Mouse (Mus musculus): ENCODE measurements around the gene Hmg20b.

The Hmg20b gene

DNA sequence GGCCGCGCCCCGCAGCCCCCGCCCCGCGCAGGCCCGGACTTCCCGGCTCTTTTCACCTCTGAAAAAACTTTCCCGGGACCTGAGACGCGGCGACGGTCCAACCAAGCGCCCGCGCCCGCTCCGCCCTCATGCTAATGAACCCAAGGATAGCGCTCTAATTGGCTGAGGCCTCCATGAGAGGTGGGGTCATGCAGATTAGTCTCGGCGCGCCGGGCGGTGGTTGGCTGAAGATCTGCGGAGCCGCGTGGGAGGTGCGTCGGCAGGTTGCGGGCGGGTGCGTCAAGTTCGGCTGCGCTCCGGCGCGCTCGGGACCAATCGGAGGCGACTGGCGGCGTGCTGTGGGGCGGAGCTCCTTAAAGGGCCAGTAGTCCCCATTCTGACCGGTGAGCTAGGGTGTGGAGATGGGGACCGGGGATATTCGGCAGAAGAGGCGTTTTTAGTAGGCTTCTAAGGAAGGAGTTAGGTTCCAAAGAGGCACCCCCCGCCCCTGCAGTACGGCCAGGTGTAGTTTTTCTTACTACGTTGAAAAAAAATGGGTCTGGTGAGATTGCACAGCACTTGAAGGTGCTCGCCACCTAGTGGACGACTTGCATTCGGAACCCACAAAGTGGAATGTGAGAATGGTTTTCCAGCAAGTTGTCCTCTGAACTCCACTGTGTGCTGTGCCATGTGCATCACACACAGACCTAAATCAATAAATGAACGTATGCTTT, at the start of gene Hmg20b:
Gene Hmg20b (minus strand): TSS at position 130 of the 713 bp plus-strand sequence.
- peak; percentile 99 for DNase-seq (ENCODE audit: low spot score)

DNA sequence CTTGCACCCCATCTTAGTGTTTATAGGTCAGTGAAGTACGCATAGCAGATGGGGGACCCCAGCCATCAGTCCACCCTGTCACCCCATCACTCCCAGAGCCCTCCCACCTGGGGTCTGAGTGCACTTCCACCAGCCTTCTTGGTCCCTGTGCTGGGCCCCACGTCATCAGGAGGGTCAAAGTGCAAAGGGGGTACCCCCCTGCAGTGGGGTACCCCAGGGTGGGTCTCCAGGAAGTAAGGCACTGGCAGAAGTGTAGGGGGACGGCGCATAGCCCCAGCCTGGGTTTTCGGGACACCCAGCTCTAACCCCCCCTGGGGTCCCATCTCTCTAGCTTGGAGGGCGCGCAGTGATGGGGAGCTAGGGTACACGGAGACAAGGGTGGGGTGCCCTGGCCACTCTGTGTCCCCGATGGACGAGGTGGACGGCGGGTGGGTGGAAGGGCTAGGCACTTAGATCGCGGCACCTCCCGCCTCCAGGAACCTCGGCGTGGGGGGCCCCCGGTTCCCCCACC, 49.6 kb upstream of the Hmg20b start:
- no peak for DNase-seq (ENCODE audit: low spot score)

DNA sequence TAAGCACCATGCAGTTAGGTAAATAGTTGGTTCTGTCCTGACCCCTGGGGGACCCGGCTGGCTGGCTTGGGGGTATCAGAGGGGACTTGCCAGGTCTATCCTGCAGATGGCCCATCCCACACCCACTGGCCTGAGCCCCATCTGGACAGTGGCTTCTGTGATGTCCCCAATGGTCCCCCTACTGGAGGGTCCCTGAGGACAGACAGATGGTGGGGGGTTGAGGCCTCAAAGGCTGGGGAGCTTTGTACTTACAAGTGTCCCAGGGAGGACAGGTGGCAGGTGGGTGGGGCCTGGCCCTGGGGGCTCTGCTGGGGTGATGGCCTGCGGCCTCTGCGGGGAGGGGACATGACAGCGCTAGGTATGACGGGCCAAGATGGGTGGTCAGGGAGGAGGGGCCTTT, 49.0 kb upstream of the Hmg20b start:
- no peak for DNase-seq (ENCODE audit: low spot score)

DNA sequence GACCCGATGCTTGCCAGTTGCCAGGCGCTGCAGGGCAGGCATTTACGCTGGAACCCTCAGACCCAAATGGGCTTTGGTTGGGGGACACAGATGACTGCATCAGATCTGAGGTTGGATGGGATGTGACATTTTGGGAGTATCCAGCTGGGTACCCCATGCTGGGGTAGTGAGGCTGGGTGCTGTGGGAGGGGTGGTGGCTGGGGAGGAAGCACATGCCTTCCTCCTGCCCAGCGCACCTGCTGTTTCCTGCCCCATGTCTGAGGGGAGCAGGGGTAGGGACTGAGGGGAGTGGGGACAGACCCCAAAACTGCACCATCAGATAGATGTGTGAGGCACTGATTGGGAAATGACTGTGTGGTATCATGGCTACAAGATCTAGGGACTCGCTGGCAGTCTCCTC, 46.5 kb upstream of the Hmg20b start:
- no peak for DNase-seq (ENCODE audit: low spot score)

DNA sequence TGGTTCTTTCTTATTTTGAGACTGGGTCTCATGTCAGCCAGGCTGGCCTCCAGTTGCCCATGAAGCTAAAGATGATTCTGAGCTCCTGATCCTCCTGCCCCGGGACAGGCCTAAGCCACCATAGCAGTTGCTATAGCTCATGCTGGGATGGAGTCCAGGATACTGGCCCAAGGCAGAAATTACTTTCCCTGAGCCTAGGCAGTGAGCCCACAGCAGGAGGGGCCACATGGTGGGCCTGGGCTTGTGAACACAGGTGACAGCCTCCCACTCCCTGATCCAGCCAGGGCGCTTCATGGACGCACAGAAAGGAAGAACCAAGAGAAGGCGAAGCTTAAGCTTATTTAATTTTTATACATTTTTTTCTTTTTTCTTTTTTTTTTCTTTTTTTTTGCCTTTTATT, 45.6 kb upstream of the Hmg20b start:
- DNase-seq (ENCODE audit: low spot score) = no peak

DNA sequence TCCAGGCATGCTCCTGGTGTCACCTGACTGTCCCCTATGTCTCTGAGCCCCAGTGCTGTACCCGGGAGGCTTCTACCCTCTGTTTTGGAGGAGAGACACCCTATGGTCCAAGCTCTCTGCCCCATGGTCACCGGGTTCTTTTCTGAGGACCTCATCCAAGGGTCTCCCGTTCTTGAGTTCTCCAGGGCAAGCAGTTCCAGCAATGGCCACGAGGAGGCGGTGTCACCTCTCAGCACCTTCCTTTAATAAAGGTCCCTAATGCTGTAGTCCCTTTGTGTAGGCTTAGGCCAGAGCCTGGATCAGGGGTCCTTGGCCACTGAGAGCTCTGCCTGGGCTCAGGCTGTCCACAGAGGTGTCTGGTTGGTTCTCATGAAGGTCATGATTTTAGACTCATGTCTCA, 44.8 kb upstream of the Hmg20b start:
- DNase-seq (ENCODE audit: low spot score) = no peak

DNA sequence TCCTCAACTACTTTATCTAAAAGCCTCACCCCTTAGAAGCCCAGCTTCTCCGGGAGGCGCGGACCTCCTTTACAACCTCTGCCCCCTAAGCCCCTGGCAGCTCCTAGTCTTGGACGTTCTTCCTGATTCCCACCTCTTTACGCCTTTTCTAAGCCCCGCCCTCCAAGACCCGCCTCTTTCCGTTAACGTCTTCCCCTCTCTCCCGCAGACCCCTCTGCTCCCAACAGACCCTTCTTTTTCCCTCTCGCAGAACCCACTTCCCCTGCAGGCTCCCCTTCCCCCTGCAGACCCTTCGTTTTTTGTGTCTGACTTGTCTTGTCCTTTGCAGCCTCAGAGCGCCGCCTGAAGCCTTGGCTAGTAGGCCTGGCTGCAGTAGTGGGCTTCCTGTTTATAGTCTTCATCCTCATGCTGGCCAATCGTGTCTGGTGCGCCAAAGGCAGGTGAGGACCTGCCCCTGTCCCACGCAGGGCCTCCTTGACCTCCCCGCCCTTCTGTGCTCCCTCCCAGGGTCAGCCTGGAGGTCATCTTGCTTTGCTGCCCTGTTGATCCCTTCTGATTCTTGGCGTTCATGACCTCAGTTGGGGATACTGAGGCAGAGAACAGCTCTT, 43.3 kb upstream of the Hmg20b start:
- no peak for DNase-seq (ENCODE audit: low spot score)

DNA sequence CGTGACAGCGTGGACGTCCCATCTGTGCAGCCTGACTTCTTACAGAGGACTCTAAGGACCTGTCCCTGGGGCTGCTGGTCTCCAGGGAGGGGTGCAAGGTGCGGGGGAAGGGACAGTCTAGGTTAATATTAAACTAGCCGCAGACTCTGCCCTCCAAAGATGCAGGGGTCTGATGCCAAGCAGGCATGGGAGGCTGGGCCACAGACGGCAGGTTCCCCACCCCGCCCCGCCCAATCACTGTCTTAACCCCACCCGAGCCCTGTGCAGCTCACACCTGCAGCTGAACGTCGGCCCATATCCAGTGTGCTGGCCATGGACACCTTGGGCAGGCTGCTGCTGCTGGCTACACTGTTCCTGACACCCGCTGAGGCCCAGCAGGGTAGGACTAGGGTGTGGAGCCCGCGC, 42.5 kb upstream of the Hmg20b start, which contains the start of gene Smim24:
Gene Smim24 (plus strand): TSS at position 271 of the 405 bp plus-strand sequence.
- DNase-seq (ENCODE audit: low spot score) = no peak

DNA sequence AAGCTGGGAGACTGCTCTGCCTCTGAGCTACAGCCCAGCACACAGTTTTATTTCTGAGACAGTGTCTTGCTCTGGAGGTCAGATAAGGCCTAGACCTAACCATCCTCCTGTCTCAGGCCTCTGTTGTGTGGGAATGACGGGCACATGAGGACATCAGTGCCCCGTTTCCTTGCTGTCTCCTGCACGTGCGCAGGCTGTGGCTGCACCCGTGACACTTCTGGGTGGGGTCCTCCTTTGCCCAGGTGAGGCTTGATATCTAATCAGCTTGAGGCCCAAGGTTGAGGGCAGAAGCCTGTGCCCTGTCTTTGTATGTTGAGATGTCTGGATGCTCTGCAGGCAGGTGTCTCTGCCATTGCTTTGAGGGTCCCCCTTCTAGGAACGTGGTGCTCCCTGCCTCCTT, 42.0 kb upstream of the Hmg20b start:
- no peak for DNase-seq (ENCODE audit: low spot score)

DNA sequence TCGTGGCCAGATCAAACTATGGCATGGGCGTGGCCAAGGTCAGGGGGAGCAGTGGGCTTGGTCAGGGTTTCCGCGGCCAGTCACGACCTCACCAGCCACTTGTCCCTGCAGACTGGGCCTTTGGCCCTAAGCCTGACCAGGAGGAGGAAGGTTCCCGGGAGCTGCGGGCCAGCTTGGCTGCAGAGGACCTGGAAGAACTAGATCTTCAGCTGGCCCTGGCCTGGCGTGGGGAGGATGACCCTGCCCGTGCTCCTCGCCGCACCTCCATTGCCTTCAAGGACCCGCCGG, 40.3 kb upstream of the Hmg20b start:
- DNase-seq (ENCODE audit: low spot score) = no peak

DNA sequence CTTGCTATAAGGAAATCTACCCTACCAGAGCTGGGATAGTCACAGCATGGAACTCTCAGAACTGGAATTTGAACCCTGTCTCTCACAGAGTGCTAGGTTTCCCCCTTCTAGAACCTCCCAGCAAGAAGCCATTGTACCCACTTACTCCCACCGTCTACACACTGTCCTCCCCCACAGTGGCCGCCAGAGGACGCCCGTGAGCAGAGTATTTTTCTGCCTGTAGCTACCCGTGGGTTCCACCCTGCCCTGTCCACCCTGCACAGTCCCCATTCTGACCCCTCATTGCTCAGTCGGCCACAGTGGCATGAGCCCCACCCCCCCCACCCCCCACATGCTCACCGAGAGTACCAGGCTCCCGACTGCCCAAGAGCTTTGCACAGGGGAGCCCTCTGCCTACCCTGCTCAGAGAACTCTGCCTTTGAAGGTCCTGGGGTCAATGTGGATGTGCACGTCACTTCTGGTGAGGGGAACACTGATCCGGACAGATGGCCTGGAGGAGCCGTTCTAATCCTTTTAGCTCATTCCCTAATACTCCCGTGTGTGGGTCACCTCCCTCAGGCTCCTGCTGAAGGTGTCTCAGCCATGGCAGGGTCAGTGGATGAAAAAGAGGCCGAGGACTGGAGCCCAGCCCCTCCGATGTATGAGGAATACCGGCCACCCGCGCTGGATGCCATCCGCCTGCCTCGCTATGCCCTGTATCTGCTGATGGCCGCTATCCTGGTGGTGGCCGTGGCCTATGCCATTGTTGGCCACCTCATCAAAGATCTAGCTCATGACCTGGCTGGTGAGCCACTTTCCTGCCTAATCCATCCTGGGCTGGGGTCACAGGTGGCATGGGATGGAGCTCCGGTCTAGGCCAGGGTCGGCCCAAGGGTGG, 39.8 kb upstream of the Hmg20b start:
- DNase-seq (ENCODE audit: low spot score) = no peak

DNA sequence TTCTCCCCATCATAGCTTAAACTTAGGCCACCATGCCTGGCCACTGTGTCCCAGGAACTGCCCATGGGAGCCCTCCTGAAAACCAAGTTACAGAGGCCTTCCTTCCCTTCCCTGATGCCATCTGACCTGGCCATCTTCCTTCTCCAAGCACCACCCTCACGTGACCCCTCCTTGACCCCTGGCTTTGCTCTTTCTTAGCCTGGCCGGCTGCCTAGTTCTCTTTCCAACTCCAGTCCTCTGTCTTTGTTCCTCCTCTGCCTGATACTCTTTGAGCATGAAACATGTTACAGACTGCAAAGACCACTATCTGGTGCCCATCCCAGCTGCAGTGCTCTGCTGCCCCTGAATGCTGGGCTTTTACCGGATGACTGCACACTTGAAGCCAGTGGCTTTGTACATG, 39.1 kb upstream of the Hmg20b start:
- no peak for DNase-seq (ENCODE audit: low spot score)

DNA sequence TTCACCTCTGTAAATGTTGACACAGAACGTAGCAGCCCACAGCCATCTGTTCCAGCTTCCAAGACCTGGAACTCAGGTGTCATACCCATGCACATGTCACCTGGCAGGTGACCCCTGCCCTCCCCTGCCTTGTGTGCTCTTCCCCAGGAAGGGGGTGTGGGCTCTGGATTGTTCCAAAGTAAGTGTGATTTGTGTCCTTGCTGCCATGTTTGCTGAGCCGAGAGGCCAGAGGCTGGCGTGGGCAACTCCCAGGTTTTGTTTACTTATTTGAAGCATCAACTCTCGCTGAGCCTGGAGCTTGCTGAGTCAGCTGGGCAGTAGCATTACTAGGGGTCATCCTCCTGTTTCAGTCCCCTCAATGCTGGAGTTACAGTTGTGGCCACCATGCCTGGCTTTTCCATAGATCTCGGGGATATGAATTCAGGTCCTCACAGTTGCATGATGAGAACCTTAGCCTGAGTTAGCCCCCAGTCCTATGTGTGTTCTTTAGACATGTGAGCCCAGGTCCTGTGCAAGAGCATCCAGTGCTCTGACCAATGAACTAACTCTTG, 38.3 kb upstream of the Hmg20b start, which contains the start of gene Gm48552:
Gene Gm48552 (plus strand): TSS at position 501 of the 551 bp plus-strand sequence.
- no peak for DNase-seq (ENCODE audit: low spot score)

DNA sequence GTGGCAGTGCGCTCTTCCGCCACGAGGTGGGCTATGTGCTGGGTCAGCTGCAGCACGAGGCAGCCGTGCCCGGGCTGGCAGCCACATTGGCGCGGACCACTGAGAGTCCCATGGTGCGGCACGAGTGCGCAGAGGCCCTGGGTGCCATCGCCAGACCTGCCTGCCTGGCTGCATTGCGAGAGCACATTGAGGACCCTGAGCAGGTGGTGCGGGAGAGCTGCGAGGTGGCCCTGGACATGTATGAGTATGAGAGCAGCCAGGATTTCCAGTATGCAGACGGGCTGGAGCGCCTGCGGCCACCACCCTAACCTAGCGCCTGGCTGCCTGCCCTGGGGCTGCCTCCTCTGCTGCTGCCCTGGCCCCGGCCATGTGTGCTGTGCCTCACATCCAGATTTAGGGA, 37.4 kb upstream of the Hmg20b start:
- DNase-seq (ENCODE audit: low spot score) = no peak

DNA sequence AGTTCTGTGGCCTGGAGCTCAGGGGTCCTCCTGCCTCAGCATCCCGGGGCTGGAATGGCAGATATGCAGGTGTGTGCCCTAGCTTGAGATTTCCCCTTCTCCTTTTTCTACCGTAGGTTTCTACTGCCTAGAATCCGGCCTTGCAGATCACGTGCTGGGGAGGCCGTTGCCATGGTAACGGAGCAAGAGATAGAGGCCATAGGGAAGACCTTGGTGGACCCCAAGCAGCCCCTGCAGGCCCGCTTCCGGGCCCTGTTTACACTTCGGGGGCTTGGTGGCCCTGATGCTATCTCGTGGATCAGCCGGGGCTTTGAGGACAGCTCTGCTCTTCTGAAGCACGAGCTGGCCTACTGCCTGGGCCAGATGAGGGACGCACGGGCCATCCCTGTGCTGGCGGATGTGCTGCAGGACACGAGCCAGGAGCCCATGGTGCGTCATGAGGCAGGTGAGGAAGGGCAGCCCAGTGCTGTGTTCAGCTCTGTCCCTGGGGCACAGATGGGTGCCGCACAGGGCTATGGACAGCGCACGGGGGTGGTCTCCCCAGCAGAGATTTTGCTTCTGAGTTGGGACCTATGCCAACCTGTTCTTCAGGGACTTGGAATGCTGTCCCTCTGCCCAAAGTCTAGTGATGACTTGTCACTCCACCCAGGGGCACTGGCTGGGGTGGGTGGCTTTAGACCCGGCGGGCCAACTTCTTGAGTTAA, 35.5 kb upstream of the Hmg20b start:
- no peak for DNase-seq (ENCODE audit: low spot score)

DNA sequence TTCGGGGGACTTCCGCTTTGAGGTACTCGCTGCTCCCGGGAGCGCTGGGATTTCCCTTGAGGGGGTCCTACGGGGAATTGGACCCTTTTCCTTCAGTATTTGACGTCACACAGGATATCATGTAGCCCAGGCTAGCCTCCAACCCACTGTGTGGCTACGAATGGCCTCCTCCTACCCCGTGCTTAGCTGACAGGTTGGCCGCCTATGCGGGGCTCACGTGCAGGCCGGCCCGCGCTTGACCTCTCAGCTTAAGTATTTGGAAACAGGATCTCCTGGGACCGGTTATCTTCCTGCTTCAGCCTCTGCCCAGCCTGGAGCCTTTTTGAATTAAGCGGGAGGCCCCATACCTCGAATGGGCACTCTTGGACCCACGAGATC, 34.3 kb upstream of the Hmg20b start:
- no peak for DNase-seq (ENCODE audit: low spot score)

DNA sequence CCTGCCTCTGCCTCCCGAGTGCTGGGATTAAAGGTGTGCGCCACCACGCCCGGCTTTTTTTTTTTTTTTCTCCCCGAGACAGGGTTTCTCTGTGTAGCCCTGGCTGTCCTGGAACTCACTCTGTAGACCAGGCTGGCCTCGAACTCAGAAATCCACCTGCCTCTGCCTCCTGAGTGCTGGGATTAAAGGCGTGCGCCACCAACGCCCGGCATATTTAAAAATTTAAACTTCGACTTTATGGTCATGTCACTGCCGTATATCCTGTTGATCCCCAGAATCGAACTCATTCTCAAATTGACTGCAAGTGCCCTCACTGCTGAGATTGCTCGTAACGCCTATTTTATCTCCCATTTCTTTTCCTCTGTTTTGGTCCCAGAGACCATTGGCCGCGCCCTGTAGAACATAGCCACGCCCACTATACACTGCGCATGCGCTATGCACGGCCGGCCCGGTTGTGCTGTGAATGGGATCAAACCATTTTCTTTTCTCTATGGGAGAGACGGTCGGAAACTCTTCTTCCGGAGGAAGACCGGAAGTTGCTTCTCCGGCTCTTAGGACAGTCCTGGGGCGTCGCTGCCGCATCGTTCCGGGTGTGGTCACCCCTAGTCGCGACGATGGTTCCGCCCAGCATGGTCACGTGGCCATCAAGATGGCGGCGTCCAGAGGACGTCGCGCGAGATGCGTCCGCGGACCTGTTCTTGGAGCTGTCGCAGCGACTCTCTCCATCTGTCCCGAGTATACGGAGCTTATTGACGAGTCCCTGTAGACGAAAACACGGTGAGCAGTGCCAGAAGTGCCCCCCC, 33.7 kb upstream of the Hmg20b start, which contains the start of the genes Dohh and Gm48551:
Gene Dohh (plus strand): TSS at position 627 of the 803 bp plus-strand sequence.
Gene Gm48551 (plus strand): TSS at position 665 of the 803 bp plus-strand sequence.
- peak; percentile 99 for DNase-seq (ENCODE audit: low spot score)

DNA sequence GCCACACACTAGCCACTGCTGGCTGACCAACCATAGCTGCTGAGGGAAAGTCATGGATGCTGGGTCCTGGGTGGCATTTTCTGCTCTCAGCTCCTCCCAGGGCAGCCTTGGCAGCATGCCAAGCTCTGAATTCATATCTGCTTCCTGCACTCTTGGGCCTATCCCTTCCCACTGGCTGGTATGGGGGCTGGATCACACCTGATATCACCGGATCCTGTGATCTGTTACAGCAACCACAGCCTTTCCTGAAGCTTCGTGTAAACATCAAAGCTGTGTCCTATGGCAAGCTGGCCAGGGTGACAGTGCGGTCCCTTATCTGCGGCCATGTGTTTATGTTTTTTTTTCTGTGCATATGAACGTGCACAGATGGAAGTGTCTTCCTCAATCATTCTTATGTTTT, 31.8 kb upstream of the Hmg20b start:
- no peak for DNase-seq (ENCODE audit: low spot score)

DNA sequence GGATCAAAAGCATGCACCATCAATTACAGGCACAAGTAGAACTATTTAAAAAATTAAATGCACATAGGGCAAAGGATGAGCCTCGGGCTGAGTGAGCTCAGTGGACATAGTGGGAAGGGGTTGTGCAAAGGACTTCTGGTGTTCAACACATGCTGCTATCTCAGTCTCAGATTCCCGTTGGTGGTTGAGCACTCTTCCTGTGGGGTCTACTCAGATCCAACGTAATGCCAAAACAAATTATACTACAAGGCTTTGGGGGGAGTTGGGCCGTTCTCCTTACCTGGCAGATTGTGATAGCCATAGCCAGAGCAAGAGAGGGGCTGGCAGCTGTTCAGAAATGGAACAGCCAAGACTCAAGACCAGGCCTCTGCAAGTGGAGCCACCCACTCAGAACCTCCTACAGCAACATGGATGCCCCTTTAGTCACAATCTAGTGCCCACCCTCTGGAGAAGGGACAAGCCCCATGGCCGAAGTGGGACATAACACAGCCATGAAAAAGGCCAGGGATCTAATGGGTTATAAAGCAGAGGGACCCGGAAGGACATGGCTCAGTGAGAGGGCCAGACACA, 29.6 kb upstream of the Hmg20b start:
- no peak for DNase-seq (ENCODE audit: low spot score)

DNA sequence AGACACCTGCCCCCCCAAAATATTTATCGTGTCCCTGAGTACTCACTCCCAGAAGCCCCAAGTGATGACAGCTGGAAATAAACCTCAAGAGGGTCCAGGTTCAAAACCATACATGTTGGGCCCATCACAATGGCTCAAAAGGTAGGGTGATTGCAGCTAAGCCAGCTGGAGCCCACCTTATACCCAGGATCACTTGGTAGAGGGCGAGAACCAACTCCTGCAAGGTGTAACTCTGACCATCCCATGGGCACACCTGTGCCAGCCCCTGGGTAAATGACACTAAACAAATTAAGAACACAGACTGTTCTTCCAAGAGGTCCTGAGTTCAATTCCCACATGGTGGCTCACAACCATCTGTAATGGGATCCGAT, 28.9 kb upstream of the Hmg20b start:
- no peak for DNase-seq (ENCODE audit: low spot score)

All from left cerebral cortex, adult 11 months (tissue).